Mouse (Mus musculus) telencephalon, adult 2 months (tissue): Measurements from ENCODE around the gene Zbtb11.
"Not testable (repeated sequence)": the region's sequence is repeated elsewhere in the genome, so short reads cannot be mapped to it uniquely, and the experiment has no call there.

Experiments
- DNase-seq: peaks from one replicate; pipeline ENCODE4 v3.0.0-alpha.2; 2011; ENCODE audit warnings: low read depth, low spot score

Zbtb11 gene

GRCm38 (mm10) chr16:56038090-56038489 is 64.4 kb downstream of the Zbtb11 start:
- DNase-seq = no peak

GRCm38 (mm10) chr16:56048038-56048437 is 74.4 kb downstream of the Zbtb11 start, which contains the start of gene Senp7:
Senp7 (plus strand) TSS chr16:56048338.
- DNase-seq = not testable (repeated sequence)

GRCm38 (mm10) chr16:56055911-56056310 is 82.2 kb downstream of the Zbtb11 start:
- no peak for DNase-seq

DNA sequence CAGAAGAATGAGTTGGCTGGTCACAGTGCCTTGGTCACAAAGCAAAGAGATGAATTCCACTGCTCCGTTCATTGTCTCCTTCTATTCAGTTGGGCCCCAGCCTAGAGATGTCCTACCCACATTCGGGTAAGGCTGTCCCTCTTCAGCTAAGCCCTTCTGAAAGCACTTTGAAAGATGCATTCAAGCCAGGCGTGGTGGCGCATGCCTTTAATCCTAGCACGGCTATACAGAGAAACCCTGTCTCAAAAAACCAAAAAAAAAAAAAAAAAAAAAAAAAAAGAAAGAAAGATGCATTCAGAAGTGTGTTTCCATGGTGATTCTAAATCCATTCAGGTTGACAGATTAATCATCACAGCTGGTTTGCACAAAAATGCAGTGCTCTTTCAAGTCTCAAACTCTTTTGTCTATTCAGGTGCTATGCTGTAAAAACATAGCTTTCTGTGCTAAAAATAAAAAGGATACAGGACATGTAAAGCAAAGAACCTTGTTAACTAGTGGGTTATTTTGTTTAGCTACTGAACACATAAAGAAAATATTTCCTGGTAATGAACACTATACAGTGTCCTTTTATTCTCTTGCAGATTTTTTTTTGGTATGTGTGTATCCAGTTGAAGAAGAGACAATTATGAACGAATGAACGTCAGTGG is 83.4 kb downstream of the Zbtb11 start:
- DNase-seq = no peak

DNA sequence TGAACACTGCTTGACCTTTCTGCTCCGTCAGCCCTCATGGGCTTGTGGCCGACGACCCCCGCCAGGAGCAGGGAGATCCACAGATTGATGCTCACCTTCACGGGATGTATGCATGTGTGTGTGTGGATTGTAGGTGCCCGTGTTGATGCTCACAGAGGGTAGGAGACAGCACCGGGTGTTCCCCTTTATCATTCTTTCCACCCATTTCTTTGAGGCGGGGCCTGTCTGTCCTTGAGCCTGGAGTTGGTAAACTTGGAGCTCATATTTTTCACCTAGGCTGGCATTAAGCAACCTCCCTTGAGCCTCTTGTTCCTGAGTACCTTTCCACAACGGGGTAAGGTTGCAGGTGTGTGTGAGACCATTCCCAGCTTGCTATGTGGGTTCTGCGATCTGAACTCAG is 84.5 kb downstream of the Zbtb11 start:
- DNase-seq = no peak
